Mouse (Mus musculus) activated CD4-positive, CD25-positive, alpha-beta regulatory T cell (primary cell): Measurements from ENCODE around the gene Trmt10b. TPM values are rescaled to one million over a fixed set of nuclear protein-coding genes. Genes with fewer than 3 reads are reported as not detected.

ENCODE experiments used
- polyA plus RNA-seq, 2 experiments: library from polyadenylated mRNA; unstranded; fragments of 100-300 nt; shearing (Covaris generic); gene quantifications; one replicate each; pipeline ENCODE4 v1.2.1; 2017

Gene Trmt10b
- polyA plus RNA-seq, result 10 to 100 TPM; 11.3 to 15.6 TPM

GRCm38 (mm10) chr4:45296662-45297564, at the start of gene Trmt10b:
Gene Trmt10b, plus strand, starts transcription at chr4:45297127.

DNA sequence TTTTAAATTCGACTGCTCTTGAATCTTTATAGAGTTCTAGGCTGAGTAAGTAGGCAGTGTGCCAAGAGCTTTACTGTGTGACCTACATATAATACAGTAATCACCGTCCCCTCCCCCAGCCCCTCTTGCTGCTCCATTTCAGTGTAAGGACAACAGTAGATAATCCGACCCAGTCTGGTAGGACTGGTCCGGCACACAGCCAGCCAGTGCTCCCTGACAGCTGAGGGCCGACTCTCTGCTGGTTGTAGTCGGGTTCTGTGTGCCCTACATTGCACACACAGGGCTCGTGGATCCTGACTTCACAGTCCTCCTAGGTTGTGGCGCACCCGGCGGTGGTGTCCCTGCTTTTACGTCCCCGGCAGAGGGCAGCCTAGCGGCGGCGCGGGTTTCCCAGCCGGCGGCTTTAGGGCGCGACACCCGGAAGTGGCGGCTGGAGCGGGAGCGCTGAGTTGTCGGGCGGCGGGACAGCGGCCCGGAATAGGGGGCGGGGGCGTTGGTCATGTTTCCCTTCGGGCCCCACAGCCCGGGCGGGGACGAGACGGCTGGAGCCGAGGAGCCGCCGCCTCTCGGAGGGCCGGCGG, 44.8 kb downstream of the Trmt10b start, which contains the start of gene Dcaf10:
Gene Dcaf10, plus strand, starts transcription at position 433 of the 581 bp plus-strand sequence.

DNA sequence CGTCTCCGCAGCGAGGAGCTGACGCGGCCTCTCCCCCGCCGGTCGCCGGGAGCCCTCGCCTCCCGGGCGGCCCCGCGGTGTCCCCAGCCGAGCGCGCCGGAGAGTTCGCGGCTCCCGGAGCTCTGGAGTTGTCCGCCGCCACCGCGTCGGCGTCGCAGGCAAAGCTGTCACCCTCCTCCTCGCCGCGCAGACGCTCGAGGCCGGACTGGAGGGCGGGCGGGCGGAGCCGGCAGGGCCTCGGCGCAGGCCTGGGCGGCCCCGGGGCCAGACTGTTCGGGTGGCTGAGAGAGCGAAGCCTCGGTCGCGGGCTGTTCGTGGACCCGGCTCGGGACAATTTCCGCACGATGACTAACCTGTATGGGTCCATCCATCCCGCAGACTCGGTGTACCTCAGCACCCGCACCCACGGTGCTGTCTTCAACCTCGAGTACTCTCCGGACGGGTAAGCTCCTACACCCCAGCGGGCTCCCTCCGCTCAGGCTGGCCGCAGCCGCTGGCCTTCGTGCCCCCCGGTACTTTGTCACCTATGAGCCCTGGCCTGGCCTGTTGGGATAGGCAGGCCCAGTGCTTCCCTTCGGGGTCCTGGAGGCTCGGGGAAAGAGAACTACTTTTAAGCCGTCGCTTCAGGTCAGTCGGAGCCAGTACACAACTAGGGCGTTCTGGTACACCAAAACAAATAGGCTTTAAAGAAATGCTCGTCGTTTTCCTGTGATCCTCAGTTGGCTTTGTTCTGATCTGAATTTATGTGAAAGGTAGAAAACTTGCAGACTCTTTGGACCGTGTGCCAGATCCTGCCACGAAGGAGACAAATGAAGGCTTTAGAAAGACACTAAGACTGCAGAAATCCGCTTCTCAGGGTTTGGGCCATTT, 45.6 kb downstream of the Trmt10b start, which contains the start of gene Exosc3:
Gene Exosc3, minus strand, starts transcription at position 447 of the 870 bp plus-strand sequence.

Other genes with a start within 250 kb of the Trmt10b start
- 1 to 10 TPM in 1 of 2 experiments, under 1 TPM in 1; 0.86 to 1.1 TPM for gene Fbxo10, start 212.5 kb upstream of the Trmt10b start, polyA plus RNA-seq
- gene Tomm5, start 189.0 kb upstream of the Trmt10b start, polyA plus RNA-seq, result 100 to 1,000 TPM; 168 to 174 TPM
- not detected for gene Frmpd1, start 112.3 kb upstream of the Trmt10b start, polyA plus RNA-seq
- 10 to 100 TPM; 18.1 to 23.9 TPM for gene Dcaf10, start 45.0 kb downstream of the Trmt10b start, polyA plus RNA-seq
- gene Exosc3, start 45.6 kb downstream of the Trmt10b start, polyA plus RNA-seq, result 100 to 1,000 TPM; 141 to 144 TPM
- 10 to 100 TPM; 25.8 to 28.0 TPM for gene Slc25a51, start 111.6 kb downstream of the Trmt10b start, polyA plus RNA-seq
- gene Shb, start 235.3 kb downstream of the Trmt10b start, polyA plus RNA-seq, result 1 to 10 TPM in 1 of 2 experiments, under 1 TPM in 1; 0.20 to 1.3 TPM